Mouse (Mus musculus) cerebellum, adult (tissue): ENCODE data around the gene Rapgef1.

Source experiments
- ATAC-seq: cut with Nextera tagmentation; 2 replicates; pipeline ENCODE4 v1.9.2; 2017; ENCODE audit warnings: mild to moderate bottlenecking, moderate library complexity, mixed read lengths; ENCODE audit not compliant: insufficient number of reproducible peaks, low FRiP score, low TSS enrichment

The Rapgef1 gene

DNA sequence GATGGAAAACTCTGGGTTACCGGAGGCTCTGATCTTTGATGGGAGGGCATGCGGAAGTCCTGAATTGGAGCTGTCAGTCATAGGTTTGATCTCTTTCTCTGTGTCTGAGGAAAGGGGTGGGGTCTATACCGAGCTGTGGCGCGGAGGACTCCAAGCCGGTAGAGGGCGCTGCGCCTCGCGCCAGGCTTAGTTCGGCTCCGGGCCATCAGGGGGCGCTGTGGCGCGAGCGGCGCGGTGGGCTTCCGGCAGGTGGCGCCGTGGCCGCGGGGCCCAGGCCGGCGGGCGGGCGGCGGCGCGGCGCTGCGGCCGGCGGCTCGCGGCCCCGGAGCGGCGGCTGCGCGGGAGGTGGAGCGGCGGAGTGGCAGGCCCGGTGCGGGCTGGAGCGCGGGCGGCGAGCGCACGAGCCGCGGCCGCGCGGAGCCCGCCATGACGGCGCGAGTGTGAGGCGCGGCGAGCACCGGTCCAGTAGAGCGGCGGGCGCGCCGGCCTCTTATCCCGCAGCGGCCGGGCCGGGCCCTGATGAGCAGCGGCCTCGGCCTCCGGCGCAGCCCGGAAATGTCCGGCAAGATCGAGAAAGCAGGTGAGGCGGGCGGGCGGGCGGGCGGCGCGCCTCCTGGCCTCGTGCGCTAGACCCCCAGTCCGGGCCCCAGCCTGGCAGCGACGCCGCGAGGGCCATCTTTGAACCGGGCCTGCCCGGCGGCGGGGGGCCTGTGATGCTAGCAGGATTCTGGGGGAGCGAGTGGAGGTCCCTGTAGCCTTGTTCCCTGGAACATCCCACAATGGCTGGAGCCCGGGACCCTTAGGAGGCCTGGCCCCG lies at the start of gene Rapgef1:
Gene Rapgef1, plus strand, starts transcription at position 237 of the 817 bp plus-strand sequence.
- ATAC-seq: peak; percentile 59; the same call in 1 of the 2 replicates

GRCm38 (mm10) chr2:29571921-29572700 lies 47.4 kb upstream of the Rapgef1 start:
- ATAC-seq: no peak

DNA sequence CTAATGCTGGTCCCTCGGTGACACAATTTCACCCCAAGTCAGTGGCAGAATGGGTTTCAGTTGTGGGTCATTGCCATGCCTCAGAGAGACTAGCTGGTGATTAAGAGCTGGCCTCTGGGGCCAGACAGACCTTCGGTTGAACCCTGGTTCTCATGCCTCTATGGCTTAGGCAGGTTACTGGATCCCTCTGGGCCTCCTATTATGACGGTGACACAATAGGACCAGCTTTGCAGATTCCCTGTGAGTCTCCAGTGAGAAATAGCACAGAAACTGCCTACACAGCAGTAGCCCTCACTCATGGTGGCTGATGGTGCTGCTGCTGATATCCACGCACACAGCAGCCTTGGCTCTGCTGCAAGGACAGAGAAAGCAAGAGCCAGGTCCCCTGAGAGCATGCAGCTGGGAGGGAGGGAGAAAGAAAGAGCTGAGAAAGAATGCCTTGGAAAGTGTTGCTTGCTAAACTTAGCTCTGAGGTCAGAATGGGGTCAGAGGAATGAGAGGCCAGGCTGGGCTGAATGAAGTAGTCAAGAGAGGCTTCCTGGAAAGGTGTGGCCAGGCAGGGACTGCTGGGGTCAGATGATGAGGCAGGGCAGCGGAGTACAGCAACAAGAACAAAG lies 46.6 kb upstream of the Rapgef1 start:
- no peak for ATAC-seq

GRCm38 (mm10) chr2:29573591-29573990 lies 45.9 kb upstream of the Rapgef1 start:
- no peak for ATAC-seq

- no peak for ATAC-seq
Measured at GRCm38 (mm10) chr2:29574187-29574586, 45.3 kb upstream of the Rapgef1 start.

GRCm38 (mm10) chr2:29582415-29582814 lies 37.1 kb upstream of the Rapgef1 start:
- peak; percentile 40; the same call in 1 of the 2 replicates for ATAC-seq

- no peak for ATAC-seq
Measured at GRCm38 (mm10) chr2:29586017-29586702, 33.4 kb upstream of the Rapgef1 start.

GRCm38 (mm10) chr2:29588006-29588405 lies 31.5 kb upstream of the Rapgef1 start:
- ATAC-seq: no peak

DNA sequence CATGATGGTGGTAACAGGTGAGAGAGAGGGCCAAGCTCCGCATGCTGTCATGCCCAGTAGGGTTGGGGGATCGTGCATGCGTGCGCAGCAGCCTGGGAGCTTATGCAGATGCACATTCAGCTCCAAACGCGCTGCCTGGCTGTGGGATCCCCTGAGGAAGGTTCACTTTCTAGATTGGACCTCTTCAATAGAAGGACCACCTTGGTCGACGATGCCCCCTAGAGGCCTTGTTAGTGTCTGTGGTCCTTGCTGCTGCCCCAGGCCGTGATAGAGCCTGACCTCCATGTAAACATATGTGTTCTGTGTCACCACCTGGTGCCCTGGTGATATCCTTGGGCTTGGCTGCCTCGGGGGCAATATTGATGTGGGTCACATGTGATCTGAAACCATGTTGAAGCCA lies 30.3 kb upstream of the Rapgef1 start:
- ATAC-seq: no peak

GRCm38 (mm10) chr2:29591626-29592025 lies 27.9 kb upstream of the Rapgef1 start:
- peak; percentile 66; the same call in 1 of the 2 replicates for ATAC-seq

- no peak for ATAC-seq
Measured at GRCm38 (mm10) chr2:29592537-29592936, 27.0 kb upstream of the Rapgef1 start.

DNA sequence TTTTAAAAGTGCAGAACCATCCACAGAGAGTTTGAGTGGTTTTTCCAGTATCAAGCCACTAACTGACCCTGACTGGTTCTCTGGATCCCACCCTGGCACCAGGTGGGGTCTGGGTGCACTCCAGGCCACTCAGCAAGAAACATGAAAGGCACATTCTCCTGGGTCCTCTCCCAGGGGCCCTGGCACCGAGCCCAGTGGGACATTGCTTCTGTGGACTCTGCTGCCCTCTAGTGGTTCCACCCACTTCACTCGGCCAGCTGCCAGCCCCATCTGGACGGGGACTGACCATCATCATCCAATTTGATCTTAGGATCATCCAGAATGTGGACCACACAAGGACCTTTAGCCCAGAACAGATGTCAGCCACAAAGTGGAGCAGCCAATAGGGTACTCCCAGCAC lies 15.6 kb upstream of the Rapgef1 start:
- no peak for ATAC-seq

DNA sequence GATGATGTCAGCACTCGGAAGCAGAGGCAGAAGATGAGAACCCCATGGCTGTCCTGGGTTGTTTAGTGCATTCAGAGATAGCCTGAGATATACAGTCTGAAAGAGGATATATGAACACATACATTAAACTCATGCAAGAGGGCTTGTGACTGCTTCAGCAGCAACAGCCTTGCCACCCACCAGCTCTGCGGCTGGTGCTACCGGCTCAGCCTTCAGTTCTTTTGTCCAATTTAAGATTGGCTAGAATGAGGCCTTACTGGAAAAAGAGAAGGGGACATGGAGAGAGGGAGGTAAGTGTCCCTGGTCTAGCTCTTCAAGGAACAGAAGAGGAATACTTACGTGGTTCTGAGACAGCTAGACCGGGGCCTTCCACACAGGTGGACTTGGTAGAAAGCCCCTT lies 13.9 kb upstream of the Rapgef1 start:
- ATAC-seq: no peak

GRCm38 (mm10) chr2:29606460-29606859 lies 13.1 kb upstream of the Rapgef1 start:
- no peak for ATAC-seq

- no peak for ATAC-seq
Measured at GRCm38 (mm10) chr2:29617341-29617740, 2.2 kb upstream of the Rapgef1 start.

GRCm38 (mm10) chr2:29618926-29619483 lies 515 bp upstream of the Rapgef1 start:
- no peak for ATAC-seq

- ATAC-seq: no peak
Measured at GRCm38 (mm10) chr2:29620301-29620827, 844 bp downstream of the Rapgef1 start.

- ATAC-seq: no peak
Measured at GRCm38 (mm10) chr2:29621163-29621562, 1.6 kb downstream of the Rapgef1 start.

GRCm38 (mm10) chr2:29621636-29622035 lies 2.1 kb downstream of the Rapgef1 start:
- no peak for ATAC-seq
